Mouse (Mus musculus) bone marrow, adult 2 months (tissue): Measurements from ENCODE around the gene Itsn1.

Experiments used
- CTCF ChIP-seq: fragments of 200-500 bp; IDR thresholded peaks from 2 replicates; pipeline ENCODE4 v1.5.1; 2011; ENCODE audit warnings: low read length, control low read depth; ENCODE audit not compliant: control insufficient read depth, insufficient read depth
- POLR2A ChIP-seq: fragments of 200-500 bp; IDR thresholded peaks from 2 replicates; pipeline ENCODE4 v1.6.1; 2011; ENCODE audit warnings: low read depth, mild to moderate bottlenecking, control low read depth, low read length, borderline replicate concordance; ENCODE audit not compliant: control insufficient read depth

- TF ChIP-seq POLR2A, result peak; percentile 47; the same call in 1 of the 2 replicates
- TF ChIP-seq CTCF, result no peak
These were observed 135.7 kb downstream of the Itsn1 start for GRCm38 (mm10) chr16:91864646-91865332.
